Mouse (Mus musculus) thymus, postnatal 0 days (tissue): ENCODE data around the gene Klhdc1. TPM values are rescaled to one million over a fixed set of nuclear protein-coding genes. Genes with fewer than 3 reads are reported as not detected.

Experiments
- DNase-seq: peaks from one replicate; pipeline ENCODE4 v3.0.0-alpha.2; 2015; ENCODE audit warnings: low spot score
- polyA plus RNA-seq: library from polyadenylated mRNA; unstranded; fragments of >200 nt; fragmentation: Nextera tagmentation; extraction: Ambion mirVana; gene quantifications from 2 replicates; pipeline ENCODE4 v1.2.1, GENCODE M21; 2015

Klhdc1 gene
- polyA plus RNA-seq, 1 experiment from 2014 or later, result 22.8 TPM

GRCm38 (mm10) chr12:69227776-69228466 lies 13.1 kb upstream of the Klhdc1 start, which contains the start of gene Pole2:
Pole2 (minus strand) TSS chr12:69228195.
- peak; percentile 80 for DNase-seq

DNA sequence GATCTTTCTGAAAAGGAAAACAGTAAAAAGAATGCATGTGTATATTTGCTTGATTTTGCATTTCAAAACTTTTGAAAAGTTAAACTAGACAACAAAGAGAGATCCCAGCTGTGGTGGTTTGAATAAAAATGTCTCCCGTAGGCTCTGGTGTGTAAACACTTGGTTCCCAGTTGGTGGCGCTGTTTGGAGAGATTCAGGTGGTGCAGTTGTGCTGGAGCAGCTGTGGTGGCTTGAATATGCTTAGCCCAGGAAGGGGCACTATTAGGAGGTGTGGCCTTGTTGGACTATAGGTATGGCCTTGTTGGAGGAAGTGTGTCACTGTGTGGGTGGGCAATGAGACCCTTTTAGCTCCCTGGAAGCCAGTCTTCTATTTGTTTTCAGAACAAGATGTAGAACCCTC lies 11.7 kb upstream of the Klhdc1 start:
- peak; percentile 50 for DNase-seq

GRCm38 (mm10) chr12:69235782-69236181 lies 5.2 kb upstream of the Klhdc1 start:
- no peak for DNase-seq

DNA sequence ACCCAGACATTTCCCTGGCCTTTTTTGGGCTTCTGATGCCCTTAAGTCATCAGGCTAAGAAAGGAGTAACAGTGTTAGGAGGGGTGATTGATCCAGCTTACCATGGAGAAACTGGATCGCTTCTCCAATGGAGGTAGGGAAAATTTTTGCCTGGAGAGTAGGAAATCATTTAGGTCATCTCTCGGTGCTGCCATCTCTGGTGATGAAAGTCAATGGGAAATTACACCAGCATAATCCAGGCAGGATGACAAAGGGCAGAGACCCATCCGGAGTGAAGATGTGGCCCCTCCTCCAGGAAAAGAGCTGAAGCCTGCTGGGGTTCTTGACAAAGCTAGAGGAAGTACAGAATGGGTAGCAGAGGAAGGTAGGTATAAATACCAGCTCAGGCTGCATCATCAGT lies 2.7 kb upstream of the Klhdc1 start:
- no peak for DNase-seq

DNA sequence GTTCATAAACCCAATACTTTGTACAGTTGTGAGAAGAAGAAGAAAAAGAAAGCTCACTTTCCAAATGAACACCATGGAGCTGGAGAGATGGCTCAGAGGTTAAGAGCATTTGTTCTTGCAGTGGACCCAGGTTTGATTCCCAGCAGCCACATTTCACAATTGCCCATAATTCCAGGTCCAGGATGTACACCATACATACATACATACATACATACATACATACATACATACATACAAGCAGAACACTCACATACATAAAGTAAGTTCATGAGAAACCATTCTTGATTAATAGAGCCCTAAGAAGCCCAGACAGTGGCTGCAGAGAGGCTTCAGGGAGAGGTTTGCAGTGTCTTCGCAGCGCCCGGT lies 412 bp downstream of the Klhdc1 start:
- no peak for DNase-seq

GRCm38 (mm10) chr12:69241771-69242431 lies 925 bp downstream of the Klhdc1 start:
- DNase-seq, result peak; percentile 51

GRCm38 (mm10) chr12:69249766-69250165 lies 8.8 kb downstream of the Klhdc1 start:
- no peak for DNase-seq

DNA sequence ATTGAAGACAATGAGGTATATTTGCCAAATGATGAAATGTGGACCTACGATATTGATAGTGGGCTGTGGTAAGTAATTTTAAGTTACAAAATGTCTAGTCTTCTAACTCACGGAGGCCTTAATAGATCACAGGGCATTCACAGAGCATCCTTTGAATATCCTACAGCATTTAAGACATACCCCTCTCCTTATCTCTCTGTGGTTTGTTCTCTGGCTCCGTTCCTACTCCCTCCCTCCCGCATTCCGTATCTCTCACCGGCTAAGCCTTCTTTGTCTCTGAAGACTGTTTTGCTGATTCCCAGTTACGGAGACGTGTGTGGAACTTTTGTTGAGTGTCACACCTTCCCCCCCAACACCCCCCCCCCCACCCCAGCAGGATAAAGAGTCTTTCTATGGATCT lies 9.8 kb downstream of the Klhdc1 start:
- no peak for DNase-seq

- DNase-seq, result no peak
These were observed 12.8 kb downstream of the Klhdc1 start for GRCm38 (mm10) chr12:69253806-69254205.

DNA sequence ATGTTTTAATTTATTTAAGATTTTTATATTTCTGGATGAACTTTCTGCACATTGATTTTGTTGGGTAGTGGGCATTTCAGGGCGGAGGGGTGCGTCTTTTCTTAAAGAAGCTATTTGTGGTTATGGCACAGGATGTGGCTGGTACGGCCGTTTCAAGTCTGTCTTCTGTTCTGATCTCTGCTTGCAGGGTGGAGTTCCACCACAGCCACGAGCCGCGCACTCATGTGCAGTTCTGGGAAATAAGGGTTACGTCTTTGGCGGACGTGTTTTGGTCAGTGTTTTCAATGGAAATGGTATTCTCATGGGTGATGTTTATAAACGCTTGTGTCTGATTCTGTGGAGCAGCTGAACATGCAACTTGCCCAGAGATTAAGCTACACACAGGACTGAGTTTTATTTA lies 16.9 kb downstream of the Klhdc1 start:
- peak; percentile 75 for DNase-seq

GRCm38 (mm10) chr12:69262251-69262650 lies 21.3 kb downstream of the Klhdc1 start:
- no peak for DNase-seq

- DNase-seq, result no peak
These were observed 24.1 kb downstream of the Klhdc1 start for GRCm38 (mm10) chr12:69265031-69265430.

- DNase-seq, result peak; percentile 10
These were observed 27.1 kb downstream of the Klhdc1 start for GRCm38 (mm10) chr12:69267956-69268632.

DNA sequence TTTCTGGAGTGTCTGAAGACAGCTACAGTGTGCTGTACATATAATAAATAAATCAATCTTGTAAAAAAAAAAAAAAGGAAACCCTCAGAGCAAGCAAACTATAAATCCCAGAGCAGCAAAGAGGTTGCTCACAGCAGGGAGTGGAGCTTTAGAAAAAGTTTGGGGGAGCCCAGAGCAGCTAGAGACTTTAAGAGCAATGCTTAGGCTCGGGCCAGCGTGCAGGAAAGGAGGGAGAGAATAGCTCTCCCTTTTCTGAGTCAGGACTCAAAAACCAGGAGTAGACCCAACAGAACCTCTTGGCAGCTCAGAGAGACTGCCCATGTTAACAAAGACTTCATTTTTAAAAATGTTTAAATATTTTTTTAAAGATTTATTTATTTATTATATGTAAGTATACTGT lies 28.0 kb downstream of the Klhdc1 start:
- no peak for DNase-seq

DNA sequence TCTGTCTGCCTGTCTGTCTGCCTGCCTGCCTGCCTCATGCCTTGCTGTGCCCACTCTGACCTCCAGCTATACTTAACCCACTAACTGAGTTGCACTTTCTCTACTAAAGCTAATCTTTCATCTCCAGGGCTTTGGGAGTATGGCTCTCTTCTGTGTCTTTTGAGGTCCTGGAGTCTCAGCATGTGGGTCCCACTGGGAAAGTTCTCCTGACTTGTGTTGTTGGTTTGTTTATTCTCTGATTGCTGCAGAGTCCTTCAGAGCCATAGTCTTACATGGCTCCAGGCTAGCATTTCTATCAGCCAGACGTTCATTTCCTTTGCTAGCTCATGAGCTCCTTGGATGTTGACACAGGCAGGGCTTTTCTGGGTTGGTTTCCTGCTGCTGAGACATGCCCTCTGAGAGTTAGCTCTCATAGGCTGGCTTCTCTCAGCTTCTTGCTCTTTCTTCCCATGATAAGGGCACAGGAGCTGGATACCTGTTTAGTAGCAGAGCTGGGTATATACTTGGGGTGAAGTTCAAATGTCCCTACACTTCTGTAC lies 39.0 kb downstream of the Klhdc1 start:
- DNase-seq, result no peak

- no peak for DNase-seq
These were observed 39.9 kb downstream of the Klhdc1 start for GRCm38 (mm10) chr12:69280915-69281314.

- no peak for DNase-seq
These were observed 42.2 kb downstream of the Klhdc1 start for GRCm38 (mm10) chr12:69283146-69283545.

GRCm38 (mm10) chr12:69287535-69287934 lies 46.6 kb downstream of the Klhdc1 start:
- no peak for DNase-seq

- no peak for DNase-seq
These were observed 47.7 kb downstream of the Klhdc1 start for GRCm38 (mm10) chr12:69288699-69289098.

- no peak for DNase-seq
These were observed 51.4 kb downstream of the Klhdc1 start for GRCm38 (mm10) chr12:69292401-69292800.

GRCm38 (mm10) chr12:69293815-69294214 lies 52.8 kb downstream of the Klhdc1 start:
- no peak for DNase-seq

GRCm38 (mm10) chr12:69294936-69295335 lies 54.0 kb downstream of the Klhdc1 start:
- no peak for DNase-seq
